Mouse (Mus musculus): Measurements from ENCODE around the gene Vmn1r74.
"Not testable (repeated sequence)": the region's sequence is repeated elsewhere in the genome, so short reads cannot be mapped to it uniquely, and the experiment has no call there.

- not testable (repeated sequence) for TF ChIP-seq CTCF (IDR thresholded peaks at IDR 0.05; ENCODE audit: control insufficient read depth, insufficient read depth, low read length); POLR2A (IDR thresholded peaks at IDR 0.05; ENCODE audit: borderline replicate concordance, control insufficient read depth, low read depth, low read length)
Measured at GRCm38 (mm10) chr7:11823246-11823645, 10.5 kb upstream of the Vmn1r74 start.
